Mouse (Mus musculus) thymus, adult 2 months (tissue): ENCODE data around the gene Armc9.

ENCODE experiments used
- CTCF ChIP-seq: fragments of 200-500 bp; IDR thresholded peaks from 2 replicates; pipeline ENCODE4 v1.5.1; 2012; ENCODE audit warnings: mild to moderate bottlenecking, control low read depth, low read length, moderate library complexity, borderline replicate concordance; ENCODE audit not compliant: control insufficient read depth, poor library complexity, insufficient read depth; ENCODE audit errors: extremely low read depth
- POLR2A ChIP-seq: fragments of 200-500 bp; IDR thresholded peaks from 2 replicates; pipeline ENCODE4 v1.6.1; 2012; ENCODE audit warnings: mild to moderate bottlenecking, low read length, control low read depth, moderate library complexity; ENCODE audit not compliant: control insufficient read depth, poor library complexity, insufficient read depth; ENCODE audit errors: extremely low read depth

GRCm38 (mm10) chr1:86119549-86119948 is 35.0 kb upstream of the Armc9 start:
- no peak for TF ChIP-seq POLR2A
- TF ChIP-seq CTCF: no peak
